Mouse (Mus musculus) cerebellum, adult (tissue): ENCODE results near the gene Arid4a.
"Not testable (repeated sequence)": the region's sequence is repeated elsewhere in the genome, so short reads cannot be mapped to it uniquely, and the experiment has no call there.

ENCODE experiments used
- ATAC-seq: cut with Nextera tagmentation; 2 replicates; pipeline ENCODE4 v1.9.2; 2017; ENCODE audit warnings: mild to moderate bottlenecking, moderate library complexity, mixed read lengths; ENCODE audit not compliant: insufficient number of reproducible peaks, low FRiP score, low TSS enrichment

Arid4a gene

DNA sequence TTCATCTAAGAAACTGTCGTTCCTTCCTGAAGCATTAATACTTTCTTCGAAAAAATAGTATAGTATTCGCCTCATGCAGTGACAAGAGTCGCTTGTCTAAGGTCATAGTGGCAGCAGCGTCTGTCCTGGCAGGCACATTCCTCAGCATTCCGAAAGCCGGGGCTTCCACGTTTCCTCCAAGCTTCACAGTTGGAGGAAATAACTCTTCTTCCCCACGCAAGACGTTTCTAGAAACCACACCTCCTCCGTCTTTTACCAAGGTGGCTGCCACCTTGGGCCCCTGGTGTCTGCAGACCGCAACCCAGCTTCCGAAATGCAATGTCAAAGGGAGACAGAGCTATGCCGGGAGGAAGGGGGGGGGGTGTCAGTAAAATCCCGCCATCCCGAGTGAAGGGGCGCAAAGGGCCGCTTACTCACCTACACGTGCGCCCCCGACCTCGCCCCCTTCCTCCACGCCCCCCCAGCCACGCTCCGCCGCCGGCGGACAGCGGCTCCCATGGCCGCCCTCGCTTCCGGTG, 886 bp upstream of the Arid4a start:
- ATAC-seq: no peak

DNA sequence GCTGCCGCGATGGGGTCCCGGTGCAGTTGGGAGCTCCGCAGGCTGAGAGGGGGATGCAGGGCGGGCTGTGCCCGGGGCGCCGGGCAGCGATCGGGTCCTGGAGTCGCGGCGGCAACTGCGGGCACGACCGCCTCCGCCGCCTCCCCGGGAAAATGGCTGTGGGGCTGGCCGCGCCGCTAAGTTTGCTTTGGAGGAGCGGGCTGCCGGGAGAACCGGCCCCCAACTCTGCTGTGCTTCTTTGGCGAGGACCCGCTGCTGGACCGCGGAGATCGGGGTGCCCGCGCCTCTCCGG, 367 bp downstream of the Arid4a start:
- no peak for ATAC-seq

DNA sequence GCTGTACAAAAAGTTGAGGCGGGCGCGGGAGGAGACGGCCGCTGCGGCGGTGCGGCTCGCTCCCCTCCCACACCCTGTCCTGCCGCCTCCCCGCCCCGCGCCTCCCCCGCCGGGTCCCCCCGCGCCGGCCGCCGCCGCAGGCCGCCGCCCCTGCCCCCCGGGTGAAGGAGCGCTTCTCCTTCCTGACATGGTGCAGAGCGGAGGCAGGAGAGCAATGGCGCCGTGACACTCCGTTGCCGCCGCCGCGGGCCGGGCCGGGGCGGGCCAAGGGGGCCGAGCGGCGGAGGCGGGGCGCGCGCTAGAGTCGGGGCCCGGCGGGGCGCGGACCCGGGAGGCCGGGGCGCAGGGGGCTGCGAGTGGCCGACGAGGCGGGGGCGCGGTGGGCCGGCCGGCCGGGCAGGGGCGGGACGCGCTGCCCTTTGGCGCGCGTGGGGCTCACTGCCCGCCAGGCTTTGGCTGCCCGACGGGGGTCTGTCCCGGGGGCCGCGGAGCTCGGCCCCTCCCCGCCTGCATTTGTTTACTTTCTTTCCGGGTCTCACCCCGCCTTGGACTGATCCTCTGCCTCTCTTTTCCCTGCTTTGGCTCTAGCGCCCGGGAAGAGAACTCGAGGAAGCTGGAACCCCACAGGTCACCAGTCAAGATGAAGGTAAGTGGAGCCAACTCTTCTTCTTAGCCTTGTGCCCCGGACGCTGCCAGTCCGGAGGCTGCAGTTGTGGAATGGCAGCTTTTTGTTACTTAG, 882 bp downstream of the Arid4a start:
- no peak for ATAC-seq

DNA sequence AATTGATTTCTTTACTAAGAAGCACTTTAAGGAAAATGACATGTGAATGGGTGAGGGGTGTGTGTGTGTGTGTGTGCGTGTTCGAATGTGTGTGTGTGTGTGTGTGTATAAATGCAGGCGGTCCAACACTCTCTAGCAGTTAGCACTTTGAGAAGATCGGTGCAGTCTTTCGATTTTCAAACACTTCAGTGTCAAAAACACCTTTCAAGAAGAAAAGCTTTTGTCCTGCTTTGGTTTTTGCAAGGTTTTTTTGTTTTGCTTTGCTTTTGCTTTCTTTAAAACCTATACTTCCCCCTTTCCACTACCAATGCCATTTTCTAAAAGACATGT, 1.4 kb downstream of the Arid4a start:
- ATAC-seq: no peak

DNA sequence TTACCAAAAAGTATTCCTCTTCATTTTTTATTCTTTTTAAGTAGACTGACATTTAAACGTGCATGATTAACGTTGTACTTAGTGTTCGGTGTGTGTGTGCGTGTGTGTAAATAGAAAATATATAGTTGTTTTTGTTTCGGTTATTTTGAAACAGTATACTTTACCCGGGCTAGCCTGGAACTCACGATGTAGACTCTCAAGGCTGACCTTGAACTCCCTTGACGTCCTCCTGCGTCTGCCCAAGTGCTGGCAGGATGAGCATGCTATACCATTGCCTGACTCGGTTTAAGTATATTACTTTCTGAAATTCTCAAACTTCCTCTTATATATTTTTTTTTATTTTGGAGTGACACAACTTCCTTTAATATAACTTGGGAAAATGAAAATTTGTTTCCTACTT, 2.0 kb downstream of the Arid4a start:
- ATAC-seq: no peak

DNA sequence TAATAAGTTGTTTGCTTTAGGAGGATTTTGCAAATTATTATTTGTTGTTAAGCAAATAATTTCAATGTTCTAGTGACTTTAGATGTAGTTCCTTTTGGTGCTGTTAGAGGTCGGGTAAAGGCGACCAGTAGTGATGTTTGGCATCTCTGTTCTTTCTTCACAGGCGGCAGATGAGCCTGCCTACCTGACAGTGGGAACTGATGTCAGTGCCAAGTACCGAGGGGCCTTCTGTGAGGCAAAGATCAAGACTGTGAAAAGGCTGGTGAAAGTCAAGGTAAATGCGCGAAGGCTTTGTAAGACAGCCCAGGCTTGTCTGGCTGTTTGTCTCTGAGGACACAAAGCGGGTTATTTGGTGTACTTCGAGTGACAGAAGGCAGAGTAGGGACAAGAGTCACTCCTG, 3.4 kb downstream of the Arid4a start:
- ATAC-seq: no peak

DNA sequence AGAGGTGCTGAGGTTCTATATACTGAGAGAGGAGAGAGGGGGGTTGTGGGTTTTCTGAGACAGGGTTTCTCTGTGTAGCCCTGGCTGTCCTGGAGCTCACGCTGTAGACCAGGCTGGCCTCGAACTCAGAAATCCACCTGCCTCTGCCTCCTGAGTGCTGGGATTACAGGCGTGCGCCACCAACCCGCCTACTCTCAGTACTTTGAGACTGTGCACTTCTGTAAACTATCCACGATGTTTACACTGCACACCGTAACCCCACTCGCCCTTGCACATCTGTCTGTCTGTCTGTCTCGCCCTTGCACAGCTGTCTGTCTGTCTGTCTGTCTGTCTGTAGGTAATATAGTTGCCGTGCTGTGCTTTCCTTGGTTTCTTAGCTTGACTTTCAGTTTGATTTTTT, 8.6 kb downstream of the Arid4a start:
- ATAC-seq: no peak

DNA sequence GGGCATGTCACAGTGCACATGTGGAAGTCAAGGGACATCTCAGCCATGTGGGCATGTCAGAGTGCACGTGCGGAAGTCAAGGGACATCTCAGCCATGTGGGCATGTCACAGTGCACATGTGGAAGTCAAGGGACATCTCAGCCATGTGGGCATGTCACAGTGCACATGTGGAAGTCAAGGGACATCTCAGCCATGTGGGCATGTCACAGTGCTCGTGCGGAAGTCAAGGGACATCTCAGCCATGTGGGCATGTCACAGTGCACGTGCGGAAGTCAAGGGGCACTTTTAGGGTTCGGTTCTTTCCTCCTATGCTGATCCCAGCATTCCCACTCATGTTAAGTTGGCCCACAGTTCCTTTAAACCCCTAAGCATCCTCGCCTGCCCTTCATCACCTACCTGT, 12.5 kb downstream of the Arid4a start:
- not testable (repeated sequence) for ATAC-seq

DNA sequence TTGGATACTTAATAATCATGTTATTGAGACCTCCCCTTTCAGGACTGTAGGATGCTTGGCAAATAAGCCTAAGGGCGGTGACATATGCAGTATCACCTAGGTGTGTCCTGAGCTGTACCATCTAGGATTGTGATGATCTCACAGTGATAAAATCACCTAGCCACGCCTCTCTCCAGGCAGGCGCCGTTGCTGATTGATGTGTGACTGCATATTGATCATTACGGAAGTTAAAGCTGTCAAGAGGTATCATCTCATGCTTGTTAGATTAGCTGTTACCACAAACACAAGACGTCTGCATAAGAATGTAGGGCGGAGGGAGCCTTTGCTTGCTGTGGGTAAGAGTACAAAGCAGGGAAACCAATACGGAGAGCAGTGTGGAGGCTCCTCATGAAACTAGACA, 14.5 kb downstream of the Arid4a start:
- ATAC-seq: no peak

DNA sequence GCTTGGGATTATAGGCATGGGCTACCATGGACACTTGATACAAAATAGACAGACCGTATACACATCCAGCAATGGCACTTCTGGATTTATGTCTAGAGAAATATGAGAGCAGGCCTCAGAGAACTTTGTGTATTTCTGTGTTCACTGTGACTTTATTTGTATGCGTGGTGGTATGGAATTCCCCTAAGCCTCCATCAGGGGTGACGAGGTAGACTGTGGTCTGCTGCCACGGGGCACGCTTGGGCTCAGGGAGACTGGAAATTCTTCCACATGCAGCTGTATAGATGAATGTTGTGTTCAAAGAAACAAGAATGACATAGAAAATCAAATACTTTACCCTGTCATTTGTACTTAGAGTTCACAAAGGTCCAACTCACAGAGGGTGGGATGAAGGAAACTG, 14.9 kb downstream of the Arid4a start:
- ATAC-seq: no peak

DNA sequence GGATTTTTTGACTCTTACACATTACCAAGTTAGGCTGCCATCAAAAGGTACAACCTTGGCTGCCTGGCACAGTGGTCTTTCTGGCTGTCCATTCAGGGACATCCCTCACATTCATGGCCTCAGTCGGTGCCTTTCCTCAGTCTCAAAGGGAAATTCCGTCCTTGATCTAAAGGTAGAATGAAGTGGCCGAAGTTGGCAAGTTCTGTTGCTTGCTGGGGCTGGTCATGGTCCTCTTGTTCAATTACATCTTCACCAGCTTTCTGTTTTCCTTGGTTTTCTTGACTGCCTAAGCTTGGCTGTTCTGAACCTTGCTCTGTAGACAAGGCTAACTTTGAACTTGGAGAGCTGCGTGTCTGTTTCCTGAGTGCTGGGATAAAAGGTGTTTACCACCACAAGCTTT, 20.0 kb downstream of the Arid4a start:
- ATAC-seq: no peak

DNA sequence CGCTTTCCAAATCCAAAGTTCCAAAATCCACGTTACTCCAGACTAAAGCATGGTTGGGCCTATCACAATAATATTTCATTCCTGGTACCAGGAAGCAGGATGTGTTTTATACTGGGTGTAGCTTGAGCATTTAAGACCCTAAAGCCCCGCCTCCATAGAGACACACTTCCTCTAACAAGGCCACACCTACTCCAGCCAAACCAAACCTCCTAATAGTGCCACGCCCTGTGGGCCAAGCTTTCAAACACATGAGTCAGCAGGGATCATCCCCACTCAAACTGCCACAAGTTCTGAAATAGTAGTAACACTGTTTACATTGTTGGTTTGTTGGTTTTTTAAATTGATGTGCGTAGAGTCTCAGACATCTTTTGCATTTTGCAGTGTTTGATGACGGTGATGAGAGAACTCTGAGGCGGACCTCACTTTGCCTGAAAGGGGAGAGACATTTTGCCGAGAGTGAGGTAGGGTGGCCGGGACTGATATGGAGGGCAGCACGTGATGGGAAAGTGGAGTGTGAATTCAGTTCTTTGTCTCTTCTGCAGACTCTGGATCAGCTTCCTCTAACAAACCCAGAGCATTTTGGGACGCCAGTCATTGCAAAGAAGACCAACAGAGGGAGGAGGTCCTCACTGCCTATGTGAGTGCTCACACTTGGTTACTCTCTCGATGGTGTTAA, 21.1 kb downstream of the Arid4a start:
- no peak for ATAC-seq

DNA sequence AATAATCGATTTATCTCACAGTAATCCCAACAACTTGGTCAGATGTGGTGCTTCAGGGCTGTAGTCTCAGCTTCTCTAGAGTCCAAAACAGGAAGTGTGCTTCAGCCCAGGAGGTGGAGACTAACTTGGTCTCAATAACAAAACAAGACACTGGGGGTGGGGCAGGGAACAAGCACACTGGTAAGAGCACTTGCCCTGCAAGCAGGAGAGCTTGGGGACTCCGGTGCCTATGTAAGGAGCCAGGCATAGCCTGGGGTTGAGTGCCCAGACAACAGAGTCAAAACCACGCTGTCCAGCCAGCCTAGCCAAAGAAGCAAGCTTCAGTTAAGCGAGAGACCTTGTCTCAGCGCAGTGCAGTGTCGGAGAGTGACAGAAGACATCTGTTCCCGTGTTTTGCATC, 24.7 kb downstream of the Arid4a start:
- no peak for ATAC-seq

DNA sequence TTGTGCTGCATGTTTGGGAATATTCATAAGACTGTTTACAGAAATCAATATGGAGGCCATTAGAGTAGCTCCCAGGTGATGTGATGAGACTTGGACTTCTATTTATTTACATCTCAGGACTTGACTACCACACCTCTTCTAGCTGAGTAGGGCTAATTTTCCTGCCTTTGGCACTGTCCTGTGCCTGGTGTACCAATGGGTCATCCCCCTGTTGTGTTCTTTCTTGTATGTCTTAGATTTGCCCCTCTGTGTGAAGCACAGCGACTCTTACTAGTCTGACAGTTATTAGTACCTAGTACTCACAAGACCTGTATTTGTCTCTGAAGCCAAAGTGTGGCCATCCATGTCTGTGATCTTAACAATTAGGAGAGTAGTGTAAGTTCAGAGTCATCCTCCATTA, 26.7 kb downstream of the Arid4a start:
- no peak for ATAC-seq

DNA sequence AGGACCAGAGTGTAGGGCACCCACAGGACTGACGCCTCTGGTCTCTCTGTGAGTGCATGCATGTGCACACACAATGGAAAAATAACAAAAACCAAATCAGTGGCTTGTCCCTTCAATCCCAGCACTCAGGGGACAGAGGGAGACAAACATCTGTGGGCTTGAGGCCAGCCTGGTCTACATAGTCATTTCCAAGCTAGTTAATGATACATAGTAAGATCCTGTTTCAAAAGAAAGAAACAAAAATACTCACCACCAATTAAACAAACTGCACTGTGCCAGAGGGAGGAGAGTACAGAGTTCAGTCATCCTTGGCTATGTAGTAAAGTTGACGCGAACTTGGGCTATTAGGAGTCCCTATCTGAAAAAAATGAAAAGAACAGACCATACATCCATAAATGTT, 27.8 kb downstream of the Arid4a start:
- ATAC-seq: no peak

DNA sequence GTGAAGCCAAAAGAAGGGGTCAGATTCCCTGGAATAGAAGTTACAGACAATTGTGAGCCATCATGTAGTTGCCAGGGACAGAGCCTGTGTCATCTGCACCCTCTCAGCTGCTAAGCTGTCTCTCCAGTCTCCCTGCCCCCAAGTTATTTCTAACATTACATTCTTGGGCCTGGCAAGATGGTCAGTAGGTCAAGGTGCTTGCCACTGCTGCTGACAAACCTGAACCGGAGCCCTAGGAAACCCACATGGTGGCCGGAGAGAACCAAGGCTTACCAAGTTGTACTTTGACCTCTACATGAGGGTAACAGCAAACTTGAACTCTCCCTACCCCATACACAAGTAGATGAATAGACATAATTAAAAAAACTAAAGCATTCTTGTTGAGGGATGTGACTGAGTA, 28.7 kb downstream of the Arid4a start:
- ATAC-seq: no peak

DNA sequence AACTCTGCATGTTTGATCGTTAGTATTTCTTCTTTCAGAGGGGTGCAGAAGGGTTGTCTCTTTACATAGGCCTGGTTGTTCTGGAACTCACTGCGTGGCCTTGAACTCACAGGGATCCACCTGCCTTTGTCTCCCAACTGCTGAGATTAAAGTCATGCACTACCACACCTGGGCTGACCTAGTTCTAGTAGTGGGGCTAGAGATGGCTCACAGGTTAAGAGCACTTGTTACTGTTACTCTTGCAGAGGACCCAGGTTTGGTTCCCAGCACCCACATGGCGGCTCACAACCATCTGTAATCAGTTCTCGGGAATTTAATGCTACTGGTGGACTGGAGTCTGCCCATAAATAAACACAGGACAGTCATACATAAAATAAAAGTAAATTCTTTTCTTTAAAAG, 30.7 kb downstream of the Arid4a start:
- ATAC-seq: no peak

DNA sequence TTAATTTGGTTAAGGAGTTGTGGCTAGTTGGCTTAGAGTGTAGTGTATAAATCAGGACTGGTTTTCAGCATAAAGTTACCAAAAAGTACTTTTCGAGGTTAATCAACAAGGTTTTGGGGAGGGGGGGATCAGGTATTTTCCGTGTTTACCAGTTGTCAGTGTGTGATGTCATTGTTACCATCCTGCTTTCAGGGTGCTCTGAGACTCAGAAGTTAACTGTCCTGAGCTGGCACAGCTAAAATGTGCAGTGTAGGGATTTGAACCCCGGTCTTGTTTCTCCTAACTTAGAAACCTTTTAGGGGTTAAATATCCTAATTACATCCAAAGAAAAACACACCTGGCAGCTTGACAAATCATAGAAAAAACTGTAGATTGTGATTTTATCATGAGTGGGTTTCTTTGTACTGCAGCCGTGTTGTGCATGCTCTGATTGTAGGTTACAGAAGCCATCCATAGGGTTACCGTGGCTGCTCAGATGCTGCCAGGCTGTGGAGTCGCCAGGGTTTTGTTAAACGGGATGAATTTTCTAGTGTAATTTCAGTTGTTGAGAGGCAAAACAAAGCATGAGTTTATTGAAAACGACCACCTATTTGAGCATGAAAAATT, 31.8 kb downstream of the Arid4a start:
- ATAC-seq: no peak

DNA sequence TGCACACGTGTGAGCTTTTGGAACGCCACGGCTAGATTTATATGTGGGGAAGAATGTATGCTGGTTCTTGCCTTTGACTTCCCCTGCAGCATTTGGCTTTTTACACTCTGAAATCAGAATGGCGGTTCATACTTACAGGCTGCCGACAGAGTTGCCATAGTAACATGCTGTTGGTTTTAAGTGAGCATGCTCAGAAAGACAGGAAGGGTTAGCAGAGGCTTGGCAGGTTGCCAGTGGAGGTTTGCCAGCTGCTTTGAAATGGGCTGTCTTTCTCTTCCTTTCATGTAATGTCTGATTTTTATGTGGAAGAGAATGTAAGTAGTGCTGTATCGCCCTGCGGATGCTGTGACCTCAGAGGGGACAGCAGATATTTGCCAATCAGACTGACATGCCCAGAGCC, 32.3 kb downstream of the Arid4a start:
- peak; percentile 87 for ATAC-seq

DNA sequence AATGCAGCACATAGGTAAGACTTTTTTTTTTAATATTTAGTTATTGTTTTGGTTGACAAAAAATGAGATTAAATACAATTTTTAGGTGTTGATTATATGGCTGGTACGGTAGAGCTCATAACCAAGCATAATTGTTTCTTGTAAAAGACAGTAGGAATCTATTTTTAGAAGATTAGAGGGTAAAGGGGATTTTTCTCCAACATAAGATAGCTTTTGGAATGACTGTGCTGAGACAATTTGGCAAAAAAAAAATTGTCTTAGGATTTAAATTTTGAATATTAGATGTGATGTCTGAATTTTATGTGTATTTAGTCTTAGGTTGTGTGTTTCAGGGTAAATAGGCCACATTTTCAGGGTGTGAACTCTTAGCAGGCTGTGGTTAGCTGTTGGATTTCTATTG, 32.8 kb downstream of the Arid4a start:
- no peak for ATAC-seq

DNA sequence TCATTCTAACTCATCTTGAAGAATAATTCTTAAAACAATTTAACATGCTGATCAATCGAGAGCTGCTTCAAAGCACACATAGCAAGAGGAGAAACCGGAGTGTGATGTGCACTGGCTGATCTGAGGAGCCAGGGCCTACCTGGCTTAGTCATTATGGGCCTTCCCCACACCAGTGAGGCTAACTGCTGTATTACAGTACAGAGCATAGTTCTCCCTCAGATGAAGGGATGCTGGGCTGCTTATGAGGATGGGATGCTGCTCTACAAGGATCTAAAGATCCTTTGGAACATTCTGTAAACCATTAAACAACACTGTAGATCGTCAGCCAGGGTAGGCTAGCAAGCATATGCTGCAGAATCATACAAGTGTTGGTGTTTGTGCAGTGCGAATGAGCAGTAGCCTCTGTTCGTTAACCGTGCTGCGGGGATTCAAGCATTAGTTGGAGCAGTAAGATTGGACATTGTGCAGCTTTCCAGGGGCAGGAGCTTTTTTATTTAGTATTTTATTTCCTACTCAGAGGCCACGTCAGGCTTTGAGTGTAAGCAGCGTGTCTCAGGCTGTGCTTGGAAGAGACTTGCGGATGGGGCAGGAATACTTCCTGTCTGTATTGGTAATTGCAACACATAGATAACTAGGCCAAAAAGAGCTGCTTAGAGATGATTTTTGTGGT, 33.9 kb downstream of the Arid4a start:
- no peak; the same call in 1 of the 2 replicates for ATAC-seq
